Mouse (Mus musculus) layer of hippocampus, adult 2 months (tissue): ENCODE measurements around the gene Bcar3. TPM values are rescaled to one million over a fixed set of nuclear protein-coding genes. Genes with fewer than 3 reads are reported as not detected.

ENCODE experiments used
- DNase-seq, 2 experiments: peaks; one replicate each; pipeline ENCODE4 v3.0.0; 2022; ENCODE audit warnings: low spot score in 2 of 2
- H3K27ac ChIP-seq: fragments of 200-600 bp; 2 replicates; pipeline ENCODE4 v1.8.1; 2022
- H3K4me3 ChIP-seq: fragments of 200-600 bp; 2 replicates; pipeline ENCODE4 v1.8.1; 2022; ENCODE audit warnings: mild to moderate bottlenecking
- CTCF ChIP-seq: fragments of 200-600 bp; conservative IDR thresholded peaks from 2 replicates; pipeline ENCODE4 v1.8.1; 2022; ENCODE audit warnings: antibody characterized with exemption, mild to moderate bottlenecking, moderate library complexity
- microRNA-seq, 2 experiments: library from miRNA; unstranded; fragments of <30 nt; microRNA quantifications; one replicate each; pipeline ENCODE4 v1.2.0; 2021
- total RNA-seq, 2 experiments: library from RNA; stranded (reverse); gene quantifications; 2 replicates each; pipeline ENCODE4 v1.2.3; 2021

Gene Bcar3
- total RNA-seq, 2 experiments from 2014 or later: 9.4 to 10.0 TPM

DNA sequence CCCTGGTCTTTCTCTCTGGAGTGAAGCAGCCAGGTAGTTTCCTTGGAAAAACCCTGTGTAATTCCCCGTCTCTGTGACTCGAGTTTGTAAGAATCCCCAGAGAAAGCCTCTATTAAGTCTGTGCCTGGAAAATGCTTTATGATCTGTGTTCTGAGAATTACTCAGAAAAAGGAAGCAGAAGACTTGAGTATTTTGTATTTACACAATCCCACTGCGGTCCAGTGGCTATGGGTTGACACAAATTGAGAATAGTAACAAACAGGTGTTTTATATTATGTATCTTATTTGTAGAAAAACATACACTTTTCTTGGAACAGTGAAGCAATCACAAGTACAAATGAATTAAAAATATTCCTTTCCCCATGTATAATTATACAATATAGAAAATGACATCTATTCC lies 272.2 kb downstream of the Bcar3 start:
- Histone ChIP-seq H3K27ac (no peak overlapping the region), H3K4me3 (no peak overlapping the region)
- no peak for TF ChIP-seq CTCF
- DNase-seq: no peak

GRCm38 (mm10) chr3:122566549-122566948 lies 272.6 kb downstream of the Bcar3 start:
- no peak for TF ChIP-seq CTCF
- Histone ChIP-seq H3K27ac (no peak overlapping the region), H3K4me3 (no peak overlapping the region)
- no peak for DNase-seq

DNA sequence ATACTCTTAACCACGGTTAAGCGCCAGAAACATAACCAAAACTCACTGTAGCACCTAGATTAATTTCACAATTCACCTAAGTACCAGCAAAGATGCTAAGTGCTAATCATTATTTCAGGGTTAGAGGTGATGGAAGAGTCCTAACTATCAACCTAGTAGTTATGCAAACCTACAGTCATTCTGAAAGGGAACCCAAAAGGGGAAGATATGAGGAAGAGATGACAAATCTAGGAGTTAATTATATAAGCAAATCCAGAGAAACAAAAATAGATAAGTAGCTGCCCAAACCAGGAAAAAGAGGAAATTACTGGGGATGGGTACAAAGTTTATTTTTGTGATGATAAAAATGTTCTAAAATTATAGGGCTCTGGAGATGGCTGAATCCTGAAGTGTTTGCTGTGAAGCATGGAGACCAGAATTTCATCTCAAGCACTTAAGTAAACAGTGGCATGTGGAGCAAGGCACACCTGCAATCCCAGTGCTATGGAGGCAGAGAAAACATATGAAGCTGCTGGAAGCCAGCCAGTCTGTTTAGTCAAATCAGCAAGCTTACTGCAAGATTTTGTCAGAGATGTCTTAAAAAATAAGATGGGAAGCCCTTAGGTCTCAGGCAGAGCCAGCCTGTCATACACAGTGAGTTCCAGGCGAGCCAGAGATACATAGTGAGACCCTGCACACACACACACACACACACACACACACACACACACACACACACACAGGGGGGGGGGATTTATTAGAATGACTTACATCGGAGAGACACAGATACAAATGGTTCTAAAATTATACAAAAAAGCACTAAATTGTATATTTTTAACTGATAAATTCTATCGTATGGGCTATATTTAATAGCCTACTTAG lies 279.7 kb downstream of the Bcar3 start:
- no peak overlapping the region for H3K4me3 ChIP-seq
- DNase-seq: peak in 1 of 2 experiments; percentile 31
- no peak for TF ChIP-seq CTCF
- no peak overlapping the region for H3K27ac ChIP-seq

- H3K27ac ChIP-seq: no peak overlapping the region
- DNase-seq: no peak
Measured at GRCm38 (mm10) chr3:122574921-122575320, 281.0 kb downstream of the Bcar3 start.

DNA sequence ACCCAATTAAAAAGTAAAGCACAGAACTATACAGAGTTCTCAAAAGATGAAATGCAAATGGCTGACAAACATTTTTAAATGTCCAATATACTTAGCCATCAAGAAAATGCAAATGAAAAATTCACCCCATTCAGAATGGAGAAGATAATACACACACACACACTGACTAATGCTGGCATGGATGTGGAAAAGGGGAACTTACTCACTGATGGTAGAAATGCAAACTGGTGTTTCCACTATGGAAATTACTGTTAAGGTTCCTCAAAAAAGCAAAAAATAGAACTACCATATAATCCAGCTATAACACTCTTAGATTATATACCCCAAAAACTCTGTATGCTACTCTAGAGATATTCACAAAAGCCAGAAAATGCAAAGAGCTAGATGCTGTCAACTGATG lies 283.4 kb downstream of the Bcar3 start:
- Histone ChIP-seq H3K4me3 (no peak overlapping the region), H3K27ac (no peak overlapping the region)
- TF ChIP-seq CTCF: no peak
- no peak for DNase-seq

More at GRCm38 (mm10) chr3:122574921-122575320, 281.0 kb downstream of the Bcar3 start:
- H3K4me3 ChIP-seq: no peak overlapping the region
- no peak for TF ChIP-seq CTCF

Small RNA genes within 50 kb of the gene (microRNA-seq; reads per million reads assigned to microRNA genes)
- gene Mir760 (1,035 to 1,489 reads per million in 2 experiments), gene Mir7657 (0 reads per million in 2 experiments)

Other genes starting within 250 kb of the Bcar3 start
- gene Abca4, start 249.7 kb upstream of the Bcar3 start, total RNA-seq: 1 to 10 TPM in 1 of 2 experiments, under 1 TPM in 1; 0.96 to 1.7 TPM
- 10 to 100 TPM; 53.3 to 70.3 TPM for gene Gclm, start 48.6 kb upstream of the Bcar3 start, total RNA-seq
- gene Dnttip2, start 19.7 kb upstream of the Bcar3 start, total RNA-seq: 10 to 100 TPM; 30.1 to 30.5 TPM